Mouse (Mus musculus): ENCODE results near the gene Zfp36l1.

Gene Zfp36l1

DNA sequence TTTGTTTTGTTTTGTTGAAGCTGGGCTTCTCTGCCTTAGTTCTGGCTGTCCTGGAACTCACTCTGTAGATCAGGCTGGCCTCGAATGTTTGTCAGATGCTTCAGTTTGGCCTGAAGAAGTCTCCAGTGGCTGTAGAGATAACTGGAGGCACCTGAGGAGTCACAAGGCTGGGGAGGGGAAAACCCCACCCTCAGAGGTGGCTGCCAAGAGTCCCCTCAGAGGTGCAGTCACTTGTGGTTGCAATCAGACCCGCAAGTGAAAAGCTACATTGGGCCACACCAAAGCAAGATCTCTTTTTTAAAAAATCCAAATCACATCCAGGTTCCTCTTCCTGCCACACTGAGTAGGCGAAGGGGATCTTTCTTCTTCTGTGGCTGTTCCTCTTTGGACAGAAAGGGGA lies 43.8 kb downstream of the Zfp36l1 start:
- no peak for DNase-seq (ENCODE audit: low spot score in 2 of 2)

DNA sequence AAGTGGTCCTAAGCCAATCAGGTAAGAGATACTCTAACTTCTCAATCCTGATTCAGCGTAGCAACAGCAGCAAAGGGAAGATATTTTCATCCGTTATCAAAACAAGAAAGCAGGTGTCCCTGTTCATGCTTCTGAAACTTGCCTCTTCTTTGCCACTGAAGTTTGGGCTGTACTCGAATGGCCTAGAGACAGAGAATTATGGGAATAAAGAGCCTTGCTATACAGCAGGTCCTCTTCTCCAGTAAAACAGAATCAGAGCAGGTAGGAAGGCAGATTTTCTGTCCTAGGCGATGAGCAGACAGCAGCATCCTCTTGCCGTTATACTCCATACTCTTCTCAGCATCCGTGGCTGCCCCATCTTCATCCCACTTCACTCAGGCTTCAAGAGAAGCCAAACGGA lies 44.8 kb downstream of the Zfp36l1 start:
- no peak for DNase-seq (ENCODE audit: low spot score in 2 of 2)

GRCm38 (mm10) chr12:80065049-80065448 lies 47.8 kb downstream of the Zfp36l1 start:
- no peak for DNase-seq (ENCODE audit: low spot score in 2 of 2)

DNA sequence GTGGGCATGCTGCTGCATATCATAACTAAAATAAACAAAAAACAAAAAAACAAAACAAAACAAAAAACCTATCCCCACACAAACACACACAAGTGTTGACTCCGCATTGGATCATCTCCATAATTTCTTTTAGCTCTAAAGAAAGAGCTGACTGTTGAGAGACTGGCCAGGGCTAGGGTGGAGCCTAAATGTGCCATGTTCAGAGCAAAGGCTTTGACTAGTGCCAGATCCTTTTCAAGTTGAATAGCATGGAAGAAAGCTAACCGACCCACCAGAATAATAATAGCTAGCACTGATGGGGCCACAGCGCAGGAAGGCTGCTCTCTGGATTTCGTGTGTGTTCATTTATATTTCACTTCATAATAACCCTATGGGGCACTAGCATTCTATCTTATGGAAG lies 48.5 kb downstream of the Zfp36l1 start:
- no peak for DNase-seq (ENCODE audit: low spot score in 2 of 2)

- no peak for DNase-seq (ENCODE audit: low spot score in 2 of 2)
Measured at GRCm38 (mm10) chr12:80063402-80064150, 49.2 kb downstream of the Zfp36l1 start.

DNA sequence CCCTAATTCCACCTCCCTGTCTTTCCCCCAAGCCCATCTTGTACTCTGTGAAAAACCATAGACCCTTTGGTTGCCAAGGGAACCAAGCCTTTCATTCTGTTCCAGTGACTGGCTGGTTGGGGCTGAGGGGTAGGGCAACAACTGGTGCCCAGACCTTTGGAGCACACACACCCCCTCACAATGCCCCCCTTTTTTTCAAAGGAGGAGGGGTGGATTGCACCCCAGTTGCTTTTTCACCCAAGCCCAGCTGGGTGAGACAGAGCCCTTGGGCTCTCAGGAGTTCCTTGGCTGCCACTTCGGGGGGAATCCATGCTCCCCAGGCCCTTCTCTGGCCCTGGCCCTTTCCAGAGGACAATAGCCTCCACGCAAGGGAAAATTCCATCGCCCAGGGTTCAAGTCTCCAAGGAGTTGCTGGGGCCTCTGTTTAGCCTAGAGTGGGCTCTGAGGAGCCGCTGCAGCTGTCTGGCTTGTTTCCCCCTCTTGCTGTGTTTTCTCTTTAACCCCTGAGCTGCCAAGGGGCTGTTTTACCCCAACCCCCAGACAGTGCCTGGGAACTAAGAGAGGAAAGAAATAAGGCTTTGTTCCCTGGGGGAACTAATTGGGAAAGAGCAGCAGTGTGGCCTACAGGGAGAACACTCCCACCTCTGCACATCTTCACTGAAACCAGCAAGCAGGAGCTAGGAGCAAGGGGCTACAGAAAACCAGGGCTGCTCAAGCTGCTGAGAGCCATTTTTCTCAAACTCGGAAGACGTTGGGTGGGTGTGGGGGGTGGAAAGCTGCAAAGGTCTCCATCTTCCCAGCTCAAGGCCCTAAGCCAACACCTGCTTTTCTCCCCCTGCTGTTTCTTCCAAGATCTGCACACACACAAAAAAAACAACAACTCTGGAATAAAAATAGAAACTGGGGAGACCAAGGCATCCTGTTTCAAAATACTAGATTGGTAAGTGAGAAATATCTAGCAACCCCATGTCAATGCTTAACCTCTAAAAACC lies 50.1 kb downstream of the Zfp36l1 start:
- no peak for DNase-seq (ENCODE audit: low spot score in 2 of 2)

GRCm38 (mm10) chr12:80061810-80062209 lies 51.0 kb downstream of the Zfp36l1 start:
- no peak for DNase-seq (ENCODE audit: low spot score in 2 of 2)

DNA sequence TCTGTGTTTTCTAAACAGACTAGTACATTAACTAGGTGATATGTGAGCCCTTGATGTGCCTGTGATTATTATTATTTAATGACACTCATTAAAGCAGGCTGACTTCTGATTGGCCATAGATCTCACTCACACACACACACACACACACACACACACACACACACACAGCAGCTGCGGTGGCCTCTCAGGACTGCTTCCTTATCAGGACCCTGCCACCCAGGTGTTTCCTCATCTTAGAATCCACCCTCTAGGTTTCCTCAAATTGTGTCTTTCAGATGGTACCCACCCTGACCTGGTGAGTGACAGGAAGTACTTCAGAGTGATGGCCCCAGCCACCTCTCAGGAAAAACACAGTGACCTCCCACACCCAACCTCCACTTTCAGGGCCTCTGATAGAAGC lies 52.0 kb downstream of the Zfp36l1 start:
- DNase-seq (ENCODE audit: low spot score in 2 of 2) = no peak

DNA sequence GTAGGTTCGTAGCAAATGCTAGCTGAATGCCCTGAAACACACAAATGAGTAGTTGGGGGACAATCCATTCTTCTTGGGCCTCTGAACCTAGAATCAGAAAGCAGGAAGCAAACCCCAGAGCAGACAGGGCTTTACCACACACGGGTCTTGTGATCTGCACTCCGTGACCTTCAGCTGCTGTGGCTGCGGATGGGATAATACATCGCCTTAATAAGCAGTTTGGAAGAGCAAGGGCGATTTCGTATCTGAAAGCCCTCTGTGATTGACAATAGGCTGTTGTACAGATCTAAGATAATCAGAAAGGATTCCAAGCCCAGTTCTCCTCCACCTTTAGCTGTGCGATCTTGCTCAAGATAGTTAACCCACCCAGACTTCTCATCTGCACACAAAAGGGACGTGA lies 52.5 kb downstream of the Zfp36l1 start:
- DNase-seq (ENCODE audit: low spot score in 2 of 2) = no peak

DNA sequence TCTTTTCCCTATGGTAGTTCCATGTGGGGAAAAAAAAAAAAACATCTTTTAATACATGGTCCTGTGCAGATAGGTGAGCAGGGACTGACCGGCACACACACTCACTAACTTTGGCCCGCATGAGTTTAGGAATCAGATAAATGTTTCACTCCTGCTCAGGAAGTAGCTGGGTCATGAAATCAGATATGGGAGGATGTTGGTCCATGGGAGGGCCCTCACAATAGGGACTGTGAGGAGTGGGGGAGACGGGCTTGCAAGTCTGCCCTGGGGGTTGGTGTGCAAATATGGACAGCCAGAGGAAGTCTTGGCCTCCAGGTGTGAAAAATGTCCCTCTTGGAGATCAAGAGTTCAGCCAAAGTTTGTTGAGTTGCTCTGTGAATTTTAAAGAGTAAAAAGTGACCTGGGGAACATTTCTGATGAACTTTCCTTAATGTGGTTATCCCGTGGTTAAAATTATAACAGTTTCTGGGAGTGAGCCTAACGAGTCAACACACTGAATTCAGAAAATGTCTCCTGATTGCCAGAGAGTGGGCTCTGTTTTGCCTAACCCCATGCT lies 53.0 kb downstream of the Zfp36l1 start:
- no peak for DNase-seq (ENCODE audit: low spot score in 2 of 2)
